Mouse (Mus musculus) midbrain, embryonic 14.5 days (tissue): ENCODE measurements around the gene Efhd1. TPM values are rescaled to one million over a fixed set of nuclear protein-coding genes. Genes with fewer than 3 reads are reported as not detected.

Source experiments
- ATAC-seq: fragments of 200-750 bp; cut with Nextera tagmentation; 2 replicates; pipeline ENCODE4 v1.8.0; 2017; ENCODE audit warnings: moderate number of reproducible peaks, moderate library complexity; ENCODE audit not compliant: low FRiP score, low TSS enrichment
- DNase-seq: peaks from one replicate; pipeline ENCODE4 v3.0.0-alpha.2; 2015
- H3K27ac ChIP-seq: fragments of 300-500 bp; sonication (generic); replicated peaks from 2 replicates; pipeline ENCODE4 v1.5.1; 2014; ENCODE audit warnings: mild to moderate bottlenecking, low read depth, low read length, moderate library complexity
- H3K27me3 ChIP-seq: fragments of 300-500 bp; sonication (generic); 2 replicates; pipeline ENCODE4 v1.6.1; 2014; ENCODE audit warnings: low read length, control low read depth, mixed read lengths; ENCODE audit not compliant: control insufficient read depth, insufficient read depth
- H3K36me3 ChIP-seq: fragments of 300-500 bp; sonication (generic); 2 replicates; pipeline ENCODE4 v1.6.1; 2014; ENCODE audit warnings: low read length, control low read depth; ENCODE audit not compliant: control insufficient read depth, insufficient read depth
- H3K4me1 ChIP-seq: fragments of 300-500 bp; sonication (generic); 2 replicates; pipeline ENCODE4 v1.6.1; 2014; ENCODE audit warnings: mild to moderate bottlenecking, antibody characterized with exemption, low read length, control low read depth; ENCODE audit not compliant: control insufficient read depth, insufficient read depth
- H3K4me2 ChIP-seq: fragments of 300-500 bp; sonication (generic); 2 replicates; pipeline ENCODE4 v1.6.1; 2014; ENCODE audit warnings: mild to moderate bottlenecking, low read length, moderate library complexity
- H3K4me3 ChIP-seq: fragments of 300-500 bp; sonication (generic); replicated peaks from 2 replicates; pipeline ENCODE4 v1.5.1; 2014; ENCODE audit warnings: low read depth, low read length
- H3K9ac ChIP-seq: fragments of 300-500 bp; sonication (generic); replicated peaks from 2 replicates; pipeline ENCODE4 v1.6.1; 2014; ENCODE audit warnings: mild to moderate bottlenecking, low read length, moderate library complexity
- H3K9me3 ChIP-seq: fragments of 300-500 bp; sonication (generic); 2 replicates; pipeline ENCODE4 v1.6.1; 2016; ENCODE audit warnings: low read length, control low read depth, mixed read lengths; ENCODE audit not compliant: control insufficient read depth
- WGBS: fragments of 180-500 bp; shearing (Covaris S2); extraction: QIAGEN DNeasy Blood & Tissue Kit; methylation state at CpG from one replicate; pipeline ENCODE4 v1.1.7; 2014; 5-methylcytosine and 5-hydroxymethylcytosine counted together
- polyA plus RNA-seq: library from polyadenylated mRNA; unstranded; fragments of >200 nt; fragmentation: Nextera tagmentation; extraction: Ambion mirVana; gene quantifications from 2 replicates; pipeline ENCODE4 v1.2.1, GENCODE M21; 2014

Efhd1 gene
- polyA plus RNA-seq, 1 experiment from 2014 or later, result 1.9 TPM

- Histone ChIP-seq H3K27me3 (no peaks in the 10 kb centered on the region), H3K9me3 (no peaks in the 10 kb centered on the region), H3K4me2 (no peak overlapping the region), H3K27ac (no peak overlapping the region), H3K4me1 (no peaks in the 10 kb centered on the region), H3K9ac (no peak overlapping the region), H3K4me3 (no peak overlapping the region), H3K36me3 (peaks cover 48% of the 10 kb centered on the region)
- DNase-seq, result no peak
- no peak for ATAC-seq
- WGBS, result 82% methylated on average over 8 of the region's 8 CpGs
These were observed 25.1 kb upstream of the Efhd1 start for GRCm38 (mm10) chr1:87239056-87239455.

DNA sequence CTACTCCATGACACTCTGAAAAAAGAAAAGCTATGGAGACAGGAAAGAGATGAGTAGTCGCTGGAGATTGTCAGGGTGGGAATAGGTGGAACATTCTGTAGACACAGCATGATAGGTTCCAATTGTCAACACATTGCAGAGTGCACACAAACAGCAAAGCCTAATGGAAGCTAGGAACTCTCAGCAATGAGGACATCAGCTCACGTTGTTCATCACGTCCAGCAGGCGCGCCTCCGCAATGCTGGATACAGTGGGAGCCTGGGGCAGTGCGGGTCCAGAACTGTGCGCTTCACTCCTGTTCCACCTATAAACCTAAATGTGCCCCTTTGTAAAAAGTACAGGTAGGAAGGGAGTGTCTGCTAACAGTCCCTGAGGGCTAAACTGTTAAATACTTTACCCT is 21.1 kb upstream of the Efhd1 start:
- Histone ChIP-seq H3K27me3 (no peaks in the 10 kb centered on the region), H3K4me2 (no peak overlapping the region), H3K9me3 (no peaks in the 10 kb centered on the region), H3K27ac (no peak overlapping the region), H3K9ac (no peak overlapping the region), H3K4me3 (no peak overlapping the region), H3K36me3 (peaks cover 13% of the 10 kb centered on the region), H3K4me1 (no peaks in the 10 kb centered on the region)
- ATAC-seq, result no peak
- 90% methylated on average over 8 of the region's 8 CpGs for WGBS
- no peak for DNase-seq

DNA sequence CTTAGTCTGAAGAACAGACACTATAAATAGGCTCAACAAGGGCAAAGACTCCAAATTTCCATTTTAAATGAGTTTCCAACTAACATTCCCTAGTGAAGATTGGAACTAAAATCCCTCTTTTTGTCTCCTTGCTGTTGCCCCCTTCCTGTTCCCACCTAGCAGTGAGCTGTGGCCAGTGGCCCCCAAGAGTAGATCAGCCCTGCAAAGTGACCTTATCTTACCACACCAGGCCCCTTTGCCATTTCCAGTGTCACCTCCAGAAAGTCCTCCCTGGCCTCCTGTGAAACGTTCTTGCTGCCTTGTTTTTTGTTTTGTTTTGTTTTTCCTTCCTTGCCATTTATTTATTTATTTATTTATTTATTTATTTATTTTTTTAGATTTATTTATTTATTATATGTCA is 18.7 kb upstream of the Efhd1 start:
- Histone ChIP-seq H3K4me2 (no peak overlapping the region), H3K4me1 (no peaks in the 10 kb centered on the region), H3K36me3 (no peaks in the 10 kb centered on the region), H3K27me3 (no peaks in the 10 kb centered on the region), H3K4me3 (no peak overlapping the region), H3K27ac (no peak overlapping the region), H3K9me3 (no peaks in the 10 kb centered on the region), H3K9ac (no peak overlapping the region)
- ATAC-seq (no peak), DNase-seq (no peak)
- 48% methylated on average over 1 of the region's 1 CpGs for WGBS

DNA sequence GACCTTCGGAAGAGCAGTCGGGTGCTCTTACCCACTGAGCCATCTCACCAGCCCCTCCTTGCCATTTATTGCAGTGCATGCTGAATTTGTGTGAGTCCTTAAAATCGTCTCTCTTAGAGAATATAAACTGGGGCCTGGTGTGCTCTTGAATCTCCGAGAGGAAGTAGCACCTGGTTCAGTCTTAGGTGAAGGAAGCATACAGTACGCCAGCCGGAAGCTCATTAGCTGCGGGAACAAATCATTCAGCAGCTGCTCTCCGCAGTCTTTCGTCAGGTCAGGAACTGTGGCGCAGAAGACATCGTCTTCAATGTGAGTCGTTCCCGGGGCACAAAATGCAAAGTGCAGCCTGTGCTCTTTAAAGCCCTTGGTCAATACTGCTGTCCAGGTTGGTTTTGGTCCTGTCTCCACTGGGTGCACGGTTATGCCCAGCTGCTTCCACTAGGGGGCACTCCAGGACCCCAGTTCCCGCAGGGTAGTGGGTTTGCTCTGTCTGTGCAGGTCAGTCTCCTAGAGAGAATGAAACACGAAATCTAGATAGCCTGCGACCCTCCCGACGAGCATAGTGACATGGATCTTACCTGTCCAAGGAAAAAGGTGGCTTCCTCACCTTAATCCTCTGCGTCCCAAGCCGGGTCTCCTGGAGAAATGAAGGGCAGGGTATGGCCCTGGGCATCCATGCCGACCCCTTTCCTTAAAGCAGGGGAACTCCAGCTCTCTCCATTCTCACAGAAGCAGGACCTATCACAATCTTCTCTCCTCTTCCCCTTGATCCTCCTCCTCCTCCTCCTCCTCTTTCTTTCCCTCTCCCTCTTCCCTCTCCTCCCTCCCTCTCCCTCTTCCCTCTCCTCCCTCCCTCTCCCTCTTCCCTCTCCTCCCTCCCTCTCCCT is 18.0 kb upstream of the Efhd1 start:
- H3K4me2 ChIP-seq, result peak overlapping the region; percentile 31
- no peak overlapping the region for H3K27ac ChIP-seq
- H3K27me3 ChIP-seq, result no peaks in the 10 kb centered on the region
- peak; percentile 86 for DNase-seq
- H3K4me1 ChIP-seq, result no peaks in the 10 kb centered on the region
- H3K9ac ChIP-seq, result no peak overlapping the region
- H3K36me3 ChIP-seq, result no peaks in the 10 kb centered on the region
- H3K9me3 ChIP-seq, result no peaks in the 10 kb centered on the region
- ATAC-seq, result peak; percentile 85
- 27% methylated on average over 22 of the region's 22 CpGs for WGBS
- H3K4me3 ChIP-seq, result no peak overlapping the region

DNA sequence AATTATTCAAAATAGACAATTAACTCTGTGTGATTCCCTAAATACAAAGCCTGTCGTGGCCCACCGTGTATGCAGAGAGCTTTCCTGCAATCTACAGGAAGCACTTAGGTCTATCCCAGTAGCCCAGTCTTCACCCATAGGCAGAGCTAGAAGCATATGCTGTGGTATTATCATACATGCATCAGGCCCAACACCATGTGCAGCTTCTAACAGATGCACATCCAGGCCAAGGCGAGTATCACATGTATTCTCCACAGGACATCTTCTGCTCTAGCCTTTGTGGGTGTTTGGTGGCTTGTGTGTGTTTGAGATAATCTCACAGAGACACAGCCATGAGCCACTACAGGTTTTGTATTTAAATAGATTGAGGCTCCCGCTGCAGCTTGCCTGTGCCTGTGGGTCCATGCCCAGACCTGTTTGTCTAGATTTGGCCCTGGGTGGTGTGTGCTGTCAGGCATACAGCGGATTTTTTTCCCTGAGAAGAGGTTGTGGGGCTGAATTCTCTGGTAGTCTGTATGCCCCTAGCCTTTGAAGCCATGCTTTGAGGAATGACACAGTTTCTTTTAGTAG is 12.0 kb upstream of the Efhd1 start:
- no peak overlapping the region for H3K27ac ChIP-seq
- no peak overlapping the region for H3K4me2 ChIP-seq
- no peak overlapping the region for H3K4me3 ChIP-seq
- no peaks in the 10 kb centered on the region for H3K27me3 ChIP-seq
- H3K9ac ChIP-seq, result no peak overlapping the region
- no peaks in the 10 kb centered on the region for H3K36me3 ChIP-seq
- no peaks in the 10 kb centered on the region for H3K4me1 ChIP-seq
- no peak for DNase-seq
- 58% methylated on average over 5 of the region's 5 CpGs for WGBS
- ATAC-seq, result no peak
- H3K9me3 ChIP-seq, result no peaks in the 10 kb centered on the region

DNA sequence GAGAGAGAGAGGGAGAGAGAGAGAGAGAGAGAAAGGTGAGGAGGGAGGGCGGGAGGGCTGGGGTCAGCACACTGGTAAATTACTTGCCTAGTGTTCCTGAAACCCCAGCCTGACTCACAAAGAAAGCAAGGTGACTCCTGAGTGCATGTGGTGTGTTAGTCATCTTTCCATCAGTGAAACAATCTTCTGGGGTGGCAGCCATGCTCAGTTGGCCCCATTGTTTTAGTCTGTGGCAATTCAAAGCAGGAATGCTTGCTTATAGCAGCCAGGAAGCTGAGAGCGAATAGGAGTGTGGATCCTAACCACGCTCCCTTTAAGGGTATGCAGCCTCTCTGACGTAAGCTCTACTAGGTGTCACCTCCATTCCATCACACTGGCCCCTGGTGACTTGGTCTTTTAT is 9.0 kb upstream of the Efhd1 start:
- Histone ChIP-seq H3K27ac (no peak overlapping the region), H3K4me1 (no peaks in the 10 kb centered on the region), H3K27me3 (peaks cover 6% of the 10 kb centered on the region; the same call in 1 of the 2 replicates), H3K4me3 (no peak overlapping the region), H3K9ac (no peak overlapping the region), H3K36me3 (no peaks in the 10 kb centered on the region), H3K9me3 (no peaks in the 10 kb centered on the region), H3K4me2 (no peak overlapping the region)
- DNase-seq (no peak), ATAC-seq (no peak)
- 62% methylated on average over 4 of the region's 4 CpGs for WGBS

GRCm38 (mm10) chr1:87257691-87258090 is 6.5 kb upstream of the Efhd1 start:
- WGBS, result 9% methylated on average over 11 of the region's 11 CpGs
- no peaks in the 10 kb centered on the region for H3K9me3 ChIP-seq
- no peak overlapping the region for H3K4me2 ChIP-seq
- H3K27ac ChIP-seq, result no peak overlapping the region
- no peak for DNase-seq
- no peaks in the 10 kb centered on the region for H3K36me3 ChIP-seq
- H3K4me1 ChIP-seq, result no peaks in the 10 kb centered on the region
- no peak for ATAC-seq
- no peak overlapping the region for H3K4me3 ChIP-seq
- H3K27me3 ChIP-seq, result peaks cover 12% of the 10 kb centered on the region
- no peak overlapping the region for H3K9ac ChIP-seq

DNA sequence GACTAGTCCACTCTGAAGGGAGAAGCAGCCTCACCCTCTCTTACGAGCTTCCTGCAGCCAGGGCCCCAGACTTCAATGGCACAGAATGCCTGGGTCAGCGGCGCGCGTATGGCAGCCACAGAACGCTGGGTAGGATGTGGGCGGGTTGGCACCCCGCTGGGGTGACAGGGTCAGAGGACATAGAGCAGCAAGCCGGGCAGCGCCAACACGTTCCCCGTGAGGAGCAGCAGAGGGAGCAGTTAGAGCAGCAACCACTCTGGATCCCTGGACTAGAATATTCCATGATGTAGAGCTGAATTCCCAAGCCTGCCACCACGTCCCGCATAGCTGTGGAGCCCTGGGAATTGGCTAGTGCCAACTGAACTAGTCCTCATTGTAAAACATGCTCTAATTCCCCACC is 5.7 kb upstream of the Efhd1 start:
- Histone ChIP-seq H3K4me1 (no peaks in the 10 kb centered on the region), H3K4me3 (no peak overlapping the region), H3K27ac (no peak overlapping the region), H3K36me3 (no peaks in the 10 kb centered on the region), H3K27me3 (peaks cover 20% of the 10 kb centered on the region), H3K4me2 (no peak overlapping the region), H3K9ac (no peak overlapping the region), H3K9me3 (no peaks in the 10 kb centered on the region)
- WGBS, result 19% methylated on average over 14 of the region's 14 CpGs
- ATAC-seq, result no peak
- no peak for DNase-seq

- H3K9me3 ChIP-seq, result no peaks in the 10 kb centered on the region
- WGBS, result 87% methylated on average over 2 of the region's 2 CpGs
- no peak overlapping the region for H3K4me3 ChIP-seq
- H3K27me3 ChIP-seq, result peaks cover 29% of the 10 kb centered on the region
- no peak overlapping the region for H3K4me2 ChIP-seq
- DNase-seq (no peak), ATAC-seq (no peak)
- H3K27ac ChIP-seq, result no peak overlapping the region
- H3K4me1 ChIP-seq, result peaks cover 2% of the 10 kb centered on the region; the same call in 1 of the 2 replicates
- no peak overlapping the region for H3K9ac ChIP-seq
- no peaks in the 10 kb centered on the region for H3K36me3 ChIP-seq
These were observed 4.8 kb upstream of the Efhd1 start for GRCm38 (mm10) chr1:87259316-87259715.
